Mouse (Mus musculus) ES-E14 (cell line): Measurements from ENCODE around the gene Gsk3b. TPM values are rescaled to one million over a fixed set of nuclear protein-coding genes. Genes with fewer than 3 reads are reported as not detected.

Source experiments
- DNase-seq: peaks from one replicate; pipeline ENCODE4 v3.0.0-alpha.2; 2013; ENCODE audit warnings: low read depth, low spot score
- H3K27ac ChIP-seq: 2 replicates; pipeline ENCODE4 v1.5.1; 2012; ENCODE audit warnings: low read depth, mild to moderate bottlenecking, low read length, moderate library complexity, mixed read lengths; ENCODE audit not compliant: poor library complexity, insufficient read depth, severe bottlenecking
- H3K36me3 ChIP-seq: 2 replicates; pipeline ENCODE4 v1.6.1; 2012; ENCODE audit warnings: mild to moderate bottlenecking, low read length, moderate library complexity, mixed read lengths; ENCODE audit not compliant: control insufficient read depth, poor library complexity, insufficient read depth, severe bottlenecking
- H3K4me1 ChIP-seq, 2 experiments: fragments of 150-350 bp in 1 of 2; sonication (generic) in 1 of 2; 2 replicates each; pipeline ENCODE4 v1.6.1; 2012; ENCODE audit warnings: low read length in 2 of 2, mild to moderate bottlenecking in 1 of 2, mixed read lengths in 1 of 2; ENCODE audit not compliant: control insufficient read depth in 2 of 2, insufficient read depth in 2 of 2, poor library complexity in 1 of 2
- H3K4me3 ChIP-seq, 2 experiments: fragments of 150-350 bp in 1 of 2; sonication (generic) in 1 of 2; 2 replicates each; pipeline ENCODE4 v1.5.1; 2012; ENCODE audit warnings: low read length in 2 of 2, low read depth in 1 of 2, mild to moderate bottlenecking in 1 of 2, mixed read lengths in 1 of 2; ENCODE audit not compliant: insufficient read depth in 1 of 2, poor library complexity in 1 of 2, severe bottlenecking in 1 of 2
- H3K9ac ChIP-seq: 2 replicates; pipeline ENCODE4 v1.6.1; 2012; ENCODE audit warnings: low read depth, mild to moderate bottlenecking, low read length, mixed read lengths; ENCODE audit not compliant: poor library complexity, insufficient read depth, severe bottlenecking
- H3K9me3 ChIP-seq: fragments of 150-350 bp; sonication (generic); 2 replicates; pipeline ENCODE4 v1.6.1; 2012; ENCODE audit warnings: low read depth, mild to moderate bottlenecking, low read length; ENCODE audit not compliant: control insufficient read depth, insufficient read depth
- CHD2 ChIP-seq: IDR thresholded peaks from 2 replicates; pipeline ENCODE4 v1.6.1; 2014; ENCODE audit warnings: mild to moderate bottlenecking, low read depth, low read length, inconsistent platforms
- HCFC1 ChIP-seq: IDR thresholded peaks from 2 replicates; pipeline ENCODE4 v1.6.1; 2012; ENCODE audit warnings: low read length, inconsistent platforms, borderline replicate concordance; ENCODE audit not compliant: insufficient read depth
- MAFK ChIP-seq: IDR thresholded peaks from 2 replicates; pipeline ENCODE4 v1.6.1; 2014; ENCODE audit warnings: mild to moderate bottlenecking, low read depth, low read length, inconsistent platforms; ENCODE audit not compliant: insufficient read depth
- ZC3H11A ChIP-seq: IDR thresholded peaks from 2 replicates; pipeline ENCODE4 v1.6.1; 2012; ENCODE audit warnings: low read depth, mild to moderate bottlenecking, inconsistent platforms, low read length, borderline replicate concordance
- ZNF384 ChIP-seq: IDR thresholded peaks from 2 replicates; pipeline ENCODE4 v1.6.1; 2012; ENCODE audit warnings: low read depth, low read length, inconsistent platforms
- in situ Hi-C, 2 experiments: fragments of 600-800 bp; cut with MboI; formaldehyde crosslinking; loops; one replicate each; pipeline ENCODE4 v1.15.1; 2025; ENCODE audit warnings: low sequenced_read_pairs in 2 of 2, inconsistent platforms in 1 of 2; ENCODE audit not compliant: unreplicated experiment in 2 of 2
- total RNA-seq: library from RNA; depleted of rRNA; stranded (reverse); fragments of 300-350 nt; gene quantifications from 2 replicates; pipeline ENCODE4 v1.2.3, GENCODE M21; 2012

Gene Gsk3b
- total RNA-seq, 1 experiment: 19.5 TPM

- Histone ChIP-seq H3K9me3 (no peaks in the 10 kb centered on the region), H3K27ac (no peak overlapping the region), H3K4me3 (peak overlapping the region in 1 of 2 experiments; percentile 98; a peak in 2 of 4 replicates), H3K9ac (no peak overlapping the region), H3K4me1 (peaks cover 0 to 5% of the 10 kb centered on the region in 2 experiments; a peak in 2 of 4 replicates), H3K36me3 (no peaks in the 10 kb centered on the region)
- TF ChIP-seq ZC3H11A (no peak), HCFC1 (no peak), MAFK (no peak), ZNF384 (no peak), CHD2 (no peak)
- DNase-seq: no peak
- in situ Hi-C loops: no loop called here
Observed at GRCm38 (mm10) chr16:38087231-38087630, 1.6 kb upstream of the Gsk3b start.

GRCm38 (mm10) chr16:38087645-38088125 is 1.1 kb upstream of the Gsk3b start:
- Histone ChIP-seq H3K9ac (peak overlapping the region; percentile 67), H3K36me3 (no peaks in the 10 kb centered on the region), H3K9me3 (no peaks in the 10 kb centered on the region), H3K27ac (peak overlapping the region; percentile 75), H3K4me1 (peaks cover 0 to 5% of the 10 kb centered on the region in 2 experiments; a peak in 2 of 4 replicates), H3K4me3 (peak overlapping the region; percentile 60 to 98)
- in situ Hi-C loops: no loop called here
- DNase-seq: no peak
- TF ChIP-seq ZNF384: no peak
- TF ChIP-seq ZC3H11A: no peak
- no peak for TF ChIP-seq MAFK
- TF ChIP-seq CHD2: no peak
- TF ChIP-seq HCFC1: no peak

GRCm38 (mm10) chr16:38088126-38088628 is 624 bp upstream of the Gsk3b start:
- peak overlapping the region; percentile 75 for H3K27ac ChIP-seq
- no peaks in the 10 kb centered on the region for H3K36me3 ChIP-seq
- in situ Hi-C loops: no loop called here
- peak overlapping the region; percentile 60 to 98 for H3K4me3 ChIP-seq
- H3K9me3 ChIP-seq: no peaks in the 10 kb centered on the region
- no peak for DNase-seq
- H3K9ac ChIP-seq: peak overlapping the region; percentile 67
- TF ChIP-seq CHD2: no peak
- no peak for TF ChIP-seq MAFK
- TF ChIP-seq HCFC1: no peak
- no peak for TF ChIP-seq ZNF384
- TF ChIP-seq ZC3H11A: no peak
- peaks cover 0 to 5% of the 10 kb centered on the region in 2 experiments; a peak in 2 of 4 replicates for H3K4me1 ChIP-seq

- Histone ChIP-seq H3K27ac (peak overlapping the region; percentile 93), H3K9me3 (no peaks in the 10 kb centered on the region), H3K4me1 (peaks cover 0 to 5% of the 10 kb centered on the region in 2 experiments; a peak in 2 of 4 replicates), H3K4me3 (peak overlapping the region; percentile 93 to 98), H3K36me3 (no peaks in the 10 kb centered on the region), H3K9ac (peak overlapping the region; percentile 97)
- in situ Hi-C loops: no loop called here
- no peak for DNase-seq
- no peak for TF ChIP-seq ZC3H11A
- TF ChIP-seq MAFK: no peak
- TF ChIP-seq ZNF384: no peak
- TF ChIP-seq CHD2: no peak
- TF ChIP-seq HCFC1: no peak
Observed at GRCm38 (mm10) chr16:38089447-38090170, 808 bp downstream of the Gsk3b start.
